Mouse (Mus musculus) embryo, embryonic 11 days (tissue): Measurements from ENCODE around the gene Vars.
"Not testable (repeated sequence)": the region's sequence is repeated elsewhere in the genome, so short reads cannot be mapped to it uniquely, and the experiment has no call there.

Source experiments
- DNase-seq: peaks from one replicate; pipeline ENCODE4 v3.0.0-alpha.2; 2015

The Vars gene

GRCm38 (mm10) chr17:35026206-35026605 is 25.4 kb downstream of the Vars start:
- DNase-seq: no peak

- DNase-seq: peak; percentile 44
These were observed 26.7 kb downstream of the Vars start, which contains the start of gene Sapcd1 for GRCm38 (mm10) chr17:35027277-35028068. Gene Sapcd1 (minus strand): TSS chr17:35028016.

- DNase-seq: no peak
These were observed 27.5 kb downstream of the Vars start for GRCm38 (mm10) chr17:35028315-35028714.

- DNase-seq: peak; percentile 66
These were observed 29.1 kb downstream of the Vars start for GRCm38 (mm10) chr17:35029691-35030532.

GRCm38 (mm10) chr17:35031272-35031671 is 30.5 kb downstream of the Vars start:
- no peak for DNase-seq

GRCm38 (mm10) chr17:35031880-35032279 is 31.1 kb downstream of the Vars start:
- DNase-seq: no peak

- DNase-seq: no peak
These were observed 31.6 kb downstream of the Vars start for GRCm38 (mm10) chr17:35032323-35032870.

- not testable (repeated sequence) for DNase-seq
These were observed 32.9 kb downstream of the Vars start for GRCm38 (mm10) chr17:35033703-35034102.

- no peak for DNase-seq
These were observed 34.1 kb downstream of the Vars start for GRCm38 (mm10) chr17:35034896-35035295.

- DNase-seq: no peak
These were observed 38.5 kb downstream of the Vars start for GRCm38 (mm10) chr17:35039121-35039873.

GRCm38 (mm10) chr17:35043794-35044193 is 43.0 kb downstream of the Vars start:
- DNase-seq: no peak

GRCm38 (mm10) chr17:35044904-35045806 is 44.4 kb downstream of the Vars start:
- no peak for DNase-seq

- no peak for DNase-seq
These were observed 45.3 kb downstream of the Vars start for GRCm38 (mm10) chr17:35045807-35046680.

GRCm38 (mm10) chr17:35046681-35047455 is 46.1 kb downstream of the Vars start, which contains the start of gene Msh5:
Gene Msh5 (minus strand): TSS chr17:35046745.
- DNase-seq: peak; percentile 99

- DNase-seq: no peak
These were observed 46.9 kb downstream of the Vars start for GRCm38 (mm10) chr17:35047688-35048087.

GRCm38 (mm10) chr17:35048149-35048931 is 47.6 kb downstream of the Vars start:
- no peak for DNase-seq

GRCm38 (mm10) chr17:35048932-35049440 is 48.2 kb downstream of the Vars start:
- no peak for DNase-seq

GRCm38 (mm10) chr17:35049561-35050016 is 48.8 kb downstream of the Vars start, which contains the start of gene Clic1:
Gene Clic1 (plus strand): TSS chr17:35049966.
- DNase-seq: peak; percentile 93
